ENCODE assay signal across 9 mouse cellular contexts in the genomic region with DNA sequence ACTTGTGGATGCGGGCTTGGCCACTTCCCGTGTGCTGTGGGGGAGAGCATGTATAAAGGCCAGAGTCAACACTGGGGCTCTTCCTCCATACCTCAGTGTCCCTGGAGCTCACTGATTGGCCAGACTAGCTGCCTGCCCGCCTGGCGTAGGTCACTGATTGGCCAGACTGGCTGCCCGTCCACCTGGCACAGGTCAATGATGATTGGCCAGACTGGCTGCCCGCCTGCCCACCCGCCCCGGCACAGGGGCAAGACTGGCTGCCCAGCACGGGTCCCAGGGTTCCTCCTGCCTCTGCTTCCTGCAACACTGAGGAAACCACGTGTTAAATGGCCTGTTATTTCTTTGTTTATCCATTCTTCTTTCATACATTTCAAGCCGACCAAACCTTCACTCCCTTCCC.
DNase-seq lines count a peak whose midpoint lies in the region; ATAC-seq and TF ChIP-seq lines count a peak whose summit lies in the region.
"Had no signal": no experiment of that assay in that cellular context is flagged by ENCODE, and none has a peak within 500 bp of the region (broad histone marks: within the 10 kb centered on the region; RNA-seq: fewer than 3 reads in every experiment).

No protein-coding gene starts in this region.

- peaks cover 27% of the 10 kb centered on the region for H3K4me1 ChIP-seq in embryonic facial prominence, embryonic 11.5 days (ENCODE audit: control insufficient read depth, insufficient read depth, low read length)
- H3K4me1 ChIP-seq in intestine, embryonic 16.5 days (ENCODE audit: control insufficient read depth, insufficient read depth, low read length), result 0 out of 2 replicates have a peak, but pooled peaks cover 5% of the 10 kb centered on the region
- no peaks in the 10 kb centered on the region for H3K4me1 ChIP-seq in liver, postnatal 0 days (ENCODE audit: insufficient read depth)

- H3K9ac ChIP-seq in embryonic facial prominence, embryonic 11.5 days (replicated peaks; ENCODE audit: low read length), result no peak overlapping the region
- H3K9ac ChIP-seq in intestine, embryonic 16.5 days (ENCODE audit: low read depth, low read length), result no peak overlapping the region
- no peak overlapping the region for H3K9ac ChIP-seq in liver, postnatal 0 days (replicated peaks)

- no peaks in the 10 kb centered on the region for H3K9me3 ChIP-seq in embryonic facial prominence, embryonic 11.5 days (replicated peaks; ENCODE audit: control insufficient read depth, low read length)
- H3K9me3 ChIP-seq in intestine, embryonic 16.5 days (ENCODE audit: control insufficient read depth, low read length), result no peaks in the 10 kb centered on the region
- no peaks in the 10 kb centered on the region for H3K9me3 ChIP-seq in liver, postnatal 0 days (ENCODE audit: low read length)
- H3K9me3 ChIP-seq: embryonic facial prominence, embryonic 13.5 days had no signal

- no peak for TF ChIP-seq CTCF in liver, postnatal 0 days (IDR thresholded peaks at IDR 0.05; ENCODE audit: low read depth)

- 29% methylated on average over 11 of the region's 11 CpGs for WGBS in embryonic facial prominence, embryonic 11.5 days
- 46% methylated on average over 11 of the region's 11 CpGs for WGBS in intestine, embryonic 16.5 days
- 55% methylated on average over 11 of the region's 11 CpGs for WGBS in liver, postnatal 0 days (ENCODE audit: insufficient replicate concordance)

- no peak for TF ChIP-seq EP300 in liver, postnatal 0 days (IDR thresholded peaks at IDR 0.05; ENCODE audit: low read depth)

- H3K4me2 ChIP-seq in embryonic facial prominence, embryonic 11.5 days (ENCODE audit: low read depth, low read length), result no peak overlapping the region
- 0 out of 2 replicates have a peak overlapping the region, but pooled peaks have one; percentile 2 for H3K4me2 ChIP-seq in intestine, embryonic 16.5 days (ENCODE audit: low read depth, low read length)
- H3K4me2 ChIP-seq in liver, postnatal 0 days (ENCODE audit: low read depth, low read length), result peak overlapping the region; percentile 7; the same call in 1 of the 2 replicates

- H3K27ac ChIP-seq in embryonic facial prominence, embryonic 11.5 days (replicated peaks; ENCODE audit: low read depth, low read length), result no peak overlapping the region
- H3K27ac ChIP-seq in intestine, embryonic 16.5 days (ENCODE audit: low read length), result no peak overlapping the region
- no peak overlapping the region for H3K27ac ChIP-seq in liver, postnatal 0 days (ENCODE audit: low read depth)
- H3K27ac ChIP-seq: embryonic facial prominence, embryonic 13.5 days had no signal

- H3K36me3 ChIP-seq in embryonic facial prominence, embryonic 11.5 days (replicated peaks; ENCODE audit: control insufficient read depth, insufficient read depth, low read depth, low read length), result no peaks in the 10 kb centered on the region
- H3K36me3 ChIP-seq in intestine, embryonic 16.5 days (ENCODE audit: control insufficient read depth, insufficient read depth, low read length), result no peaks in the 10 kb centered on the region
- H3K36me3 ChIP-seq in liver, postnatal 0 days (replicated peaks; ENCODE audit: insufficient read depth, low read length), result no peaks in the 10 kb centered on the region

- peaks cover 4% of the 10 kb centered on the region; the same call in 1 of the 2 replicates for H3K27me3 ChIP-seq in embryonic facial prominence, embryonic 11.5 days (ENCODE audit: control insufficient read depth, insufficient read depth, low read length)
- no peaks in the 10 kb centered on the region for H3K27me3 ChIP-seq in intestine, embryonic 16.5 days (replicated peaks; ENCODE audit: control insufficient read depth, insufficient read depth, low read length)
- no peaks in the 10 kb centered on the region for H3K27me3 ChIP-seq in liver, postnatal 0 days (ENCODE audit: insufficient read depth, low read length)

- no peak overlapping the region for H3K4me3 ChIP-seq in embryonic facial prominence, embryonic 11.5 days (ENCODE audit: low read depth, low read length)
- no peak overlapping the region for H3K4me3 ChIP-seq in intestine, embryonic 16.5 days (ENCODE audit: low read length)
- no peak overlapping the region for H3K4me3 ChIP-seq in liver, postnatal 0 days (ENCODE audit: low read depth, low read length)
- H3K4me3 ChIP-seq: embryonic facial prominence, embryonic 13.5 days had no signal

- ATAC-seq in embryonic facial prominence, embryonic 11.5 days (replicated peaks; ENCODE audit: insufficient number of reproducible peaks, low FRiP score, low TSS enrichment, low read depth), result no peak
- ATAC-seq in intestine, embryonic 16.5 days, result peak; percentile 68
- peak; percentile 77 for ATAC-seq in liver, postnatal 0 days
- ATAC-seq in frontal cortex, adult (ENCODE audit: low TSS enrichment), result no peak

- peak; percentile 94 for DNase-seq in 3134 (ENCODE audit: extremely low read depth, insufficient read length, low spot score)
- DNase-seq in ES-CJ7 (ENCODE audit: low read depth, low spot score), result peak; percentile 67
- DNase-seq in embryonic facial prominence, embryonic 11.5 days (ENCODE audit: low spot score), result peak; percentile 57
- DNase-seq in liver, postnatal 0 days, result peak; percentile 57
- DNase-seq in layer of hippocampus, adult 9-11 months, result no peak
- no peak for DNase-seq in natural killer cell, adult 2 months (ENCODE audit: low spot score in 2 of 2)

Comparison
In these comparisons a context has a peak if more than half of its experiments do, and no peak if none do; other contexts are left out.
1. DNase-seq: peak in 3134 (single experiment), ES-CJ7 (single experiment), embryonic facial prominence, embryonic 11.5 days (single experiment) and liver, postnatal 0 days (single experiment); none in layer of hippocampus, adult 9-11 months (single experiment) and natural killer cell, adult 2 months (0 of 2).
2. ATAC-seq: peak in intestine, embryonic 16.5 days (single experiment) and liver, postnatal 0 days (single experiment); none in embryonic facial prominence, embryonic 11.5 days (single experiment) and frontal cortex, adult (single experiment).